Mouse (Mus musculus) liver, embryonic 14.5 days (tissue): Measurements from ENCODE around the gene Cav2.

Source experiments
- CTCF ChIP-seq: IDR thresholded peaks from 2 replicates; pipeline ENCODE4 v1.5.1; 2016; ENCODE audit warnings: antibody characterized with exemption, low read depth, control low read depth
- EP300 ChIP-seq: IDR thresholded peaks from 2 replicates; pipeline ENCODE4 v1.6.1; 2016; ENCODE audit warnings: antibody characterized with exemption, low read depth

GRCm38 (mm10) chr6:17262786-17263185 is 18.2 kb upstream of the Cav2 start:
- TF ChIP-seq CTCF, result no peak
- TF ChIP-seq EP300, result no peak
